Mouse (Mus musculus): ENCODE results near the gene Hpn.

DNA sequence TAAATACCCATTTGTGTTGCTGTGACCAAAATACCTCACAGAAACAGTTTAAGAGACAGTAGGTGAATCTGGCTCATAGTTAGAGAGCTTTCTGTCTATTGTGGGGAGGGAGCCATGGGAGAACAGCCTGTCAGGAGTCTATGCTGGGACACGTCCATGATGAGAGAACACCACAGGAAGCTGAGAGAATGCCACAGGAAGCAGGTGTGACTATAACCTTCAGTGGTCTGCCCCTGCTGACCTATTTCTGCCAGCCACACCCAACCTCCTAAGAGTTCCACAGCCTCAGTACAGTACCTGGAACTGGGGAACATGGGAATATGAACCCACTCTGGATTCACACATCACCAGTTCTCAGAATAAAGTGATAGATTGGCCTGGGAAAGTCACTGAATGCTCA, 49.7 kb upstream of the Hpn start:
- no peak for TF ChIP-seq GATA1 (IDR thresholded peaks at IDR 0.05; ENCODE audit: borderline replicate concordance, low read length)
- TF ChIP-seq FLI1 (IDR thresholded peaks at IDR 0.05; ENCODE audit: low read length), result no peak

Data from megakaryocyte, embryonic 14.5 days (primary cell).